Mouse (Mus musculus) megakaryocyte, embryonic 14.5 days (primary cell): ENCODE data around the gene Gstp2. TPM values are rescaled to one million over a fixed set of nuclear protein-coding genes. Genes with fewer than 3 reads are reported as not detected.
A peak's percentile ranks its signal among the peaks of the same experiment; 100 is the strongest.

Experiments
- H3K27me3 ChIP-seq: replicated peaks from 2 replicates; pipeline ENCODE3; 2012; ENCODE audit warnings: inconsistent platforms
- H3K36me3 ChIP-seq: replicated peaks from 2 replicates; pipeline ENCODE3; 2012; ENCODE audit warnings: low read length, inconsistent platforms, mixed read lengths
- H3K4me1 ChIP-seq: 2 replicates; pipeline ENCODE4 v1.6.1; 2012; ENCODE audit warnings: inconsistent platforms
- H3K4me3 ChIP-seq: replicated peaks from 2 replicates; pipeline ENCODE3; 2012; ENCODE audit warnings: moderate library complexity, mild to moderate bottlenecking, inconsistent platforms
- H3K9me3 ChIP-seq: 2 replicates; pipeline ENCODE4 v1.6.1; 2012; ENCODE audit warnings: inconsistent platforms
- FLI1 ChIP-seq: IDR thresholded peaks from 2 replicates; pipeline ENCODE4 v1.6.1; 2012; ENCODE audit warnings: low read length, inconsistent platforms, mixed read lengths
- GATA1 ChIP-seq: IDR thresholded peaks from 3 replicates; pipeline ENCODE4 v1.6.1; 2012; ENCODE audit warnings: mixed read lengths, low read length, inconsistent platforms, borderline replicate concordance
- polyA plus RNA-seq: library from polyadenylated mRNA; stranded (reverse); fragments of >175 nt; gene quantifications from 2 replicates; pipeline ENCODE4 v1.2.3, GENCODE M21; 2012; ENCODE audit warnings: low replicate concordance; ENCODE audit not compliant: insufficient read depth

Gstp2 gene
- polyA plus RNA-seq, 1 experiment, result not detected

- TF ChIP-seq FLI1, result no peak
- no peak for TF ChIP-seq GATA1
- peak overlapping the region; percentile 97 for H3K4me3 ChIP-seq
Observed at GRCm38 (mm10) chr19:4000949-4001525, 44.8 kb downstream of the Gstp2 start.

DNA sequence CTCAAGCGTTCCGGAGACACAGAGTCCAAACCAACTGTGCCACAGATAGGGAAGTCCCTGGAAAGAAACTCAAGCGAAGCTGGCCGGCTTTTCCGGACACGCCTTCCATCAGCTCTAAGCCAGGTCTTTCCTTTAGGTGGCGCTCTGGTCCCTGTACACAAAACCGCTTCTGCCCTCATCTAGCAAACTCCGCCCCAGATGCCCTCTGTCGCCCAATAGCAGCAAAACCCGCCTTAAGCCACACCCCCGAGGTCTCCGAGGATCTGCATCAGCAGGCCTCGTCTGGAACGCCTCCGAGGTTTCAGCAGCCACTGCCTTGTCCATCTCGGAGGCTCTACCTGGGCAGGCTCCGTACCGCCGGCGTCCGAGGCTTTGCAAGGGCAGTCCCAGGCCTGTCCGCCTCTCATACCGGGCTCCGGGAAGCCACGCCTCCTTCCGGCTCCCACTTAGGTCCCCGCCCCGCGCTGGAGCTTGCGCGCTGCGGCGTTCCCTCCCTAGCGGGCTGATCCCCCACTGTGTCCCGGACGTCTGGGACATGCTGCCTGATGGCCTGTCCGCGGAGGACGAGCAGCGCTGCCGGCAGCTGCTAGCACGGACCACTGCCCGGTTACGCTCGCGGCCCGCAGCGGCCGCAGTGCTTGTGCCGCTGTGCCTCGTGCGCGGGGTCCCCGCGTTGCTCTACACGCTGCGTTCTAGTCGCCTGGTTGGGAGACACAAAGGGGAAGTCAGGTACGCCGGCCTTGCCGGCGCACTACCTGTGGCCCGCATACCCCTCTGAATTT, 45.5 kb downstream of the Gstp2 start, which contains the start of the genes Nudt8 and Gm49405:
Nudt8 (plus strand) TSS at position 462 of the 782 bp plus-strand sequence.
Gm49405 (plus strand) TSS at position 508 of the 782 bp plus-strand sequence.
- Histone ChIP-seq H3K36me3 (peaks cover 25% of the 10 kb centered on the region), H3K9me3 (no peaks in the 10 kb centered on the region), H3K27me3 (peaks cover 20% of the 10 kb centered on the region), H3K4me1 (peaks cover 67% of the 10 kb centered on the region), H3K4me3 (peak within 1 kb of the TSS; percentile 97)
- TF ChIP-seq GATA1 (no peak), FLI1 (no peak)

More at GRCm38 (mm10) chr19:4000949-4001525, 44.8 kb downstream of the Gstp2 start:
- no peaks in the 10 kb centered on the region for H3K9me3 ChIP-seq
- H3K4me1 ChIP-seq, result peaks cover 65% of the 10 kb centered on the region
- peaks cover 31% of the 10 kb centered on the region for H3K36me3 ChIP-seq
- peaks cover 14% of the 10 kb centered on the region for H3K27me3 ChIP-seq

- H3K27me3 ChIP-seq, result peaks cover 24% of the 10 kb centered on the region
- H3K4me1 ChIP-seq, result peaks cover 67% of the 10 kb centered on the region
- no peaks in the 10 kb centered on the region for H3K9me3 ChIP-seq
- TF ChIP-seq FLI1, result no peak
- TF ChIP-seq GATA1, result no peak
- H3K36me3 ChIP-seq, result peaks cover 14% of the 10 kb centered on the region
- H3K4me3 ChIP-seq, result peak overlapping the region; percentile 97
Observed at GRCm38 (mm10) chr19:3999121-3999730, 46.6 kb downstream of the Gstp2 start.

- H3K36me3 ChIP-seq, result peaks cover 8% of the 10 kb centered on the region
- TF ChIP-seq FLI1 (no peak), GATA1 (no peak)
- H3K27me3 ChIP-seq, result peaks cover 26% of the 10 kb centered on the region
- no peaks in the 10 kb centered on the region for H3K9me3 ChIP-seq
- no peak overlapping the region for H3K4me3 ChIP-seq
- peaks cover 63% of the 10 kb centered on the region for H3K4me1 ChIP-seq
Observed at GRCm38 (mm10) chr19:3998335-3998734, 47.5 kb downstream of the Gstp2 start.

GRCm38 (mm10) chr19:3997231-3997630, 48.6 kb downstream of the Gstp2 start:
- Histone ChIP-seq H3K36me3 (peaks cover 5% of the 10 kb centered on the region), H3K4me3 (no peak overlapping the region), H3K4me1 (peaks cover 64% of the 10 kb centered on the region), H3K9me3 (no peaks in the 10 kb centered on the region), H3K27me3 (peaks cover 36% of the 10 kb centered on the region)
- no peak for TF ChIP-seq FLI1
- TF ChIP-seq GATA1, result no peak

DNA sequence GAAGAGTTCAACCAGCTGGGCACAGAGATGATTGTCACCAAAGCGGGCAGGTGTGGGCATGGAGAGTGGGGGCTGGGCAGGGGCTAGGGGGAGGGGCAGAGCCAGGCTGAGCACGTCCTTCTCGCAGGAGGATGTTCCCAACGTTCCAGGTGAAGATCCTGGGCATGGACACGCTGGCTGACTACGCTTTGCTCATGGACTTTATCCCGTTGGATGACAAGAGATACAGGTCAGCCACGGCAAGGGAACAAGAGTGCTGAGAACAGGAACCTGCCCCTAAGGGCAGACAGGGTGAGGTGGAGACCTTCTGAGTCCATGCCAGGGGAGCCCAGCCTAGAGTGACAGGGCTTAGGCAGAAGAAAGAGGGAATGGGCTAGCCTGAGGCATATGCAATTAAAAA, 49.1 kb downstream of the Gstp2 start:
- Histone ChIP-seq H3K27me3 (peaks cover 41% of the 10 kb centered on the region), H3K4me1 (peaks cover 65% of the 10 kb centered on the region), H3K9me3 (no peaks in the 10 kb centered on the region), H3K36me3 (peaks cover 3% of the 10 kb centered on the region), H3K4me3 (no peak overlapping the region)
- TF ChIP-seq GATA1, result no peak
- TF ChIP-seq FLI1, result no peak

GRCm38 (mm10) chr19:3996106-3996505, 49.7 kb downstream of the Gstp2 start:
- Histone ChIP-seq H3K4me3 (peak overlapping the region; percentile 18), H3K27me3 (peaks cover 46% of the 10 kb centered on the region), H3K4me1 (peaks cover 59% of the 10 kb centered on the region), H3K36me3 (no peaks in the 10 kb centered on the region), H3K9me3 (no peaks in the 10 kb centered on the region)
- no peak for TF ChIP-seq FLI1
- TF ChIP-seq GATA1, result no peak

DNA sequence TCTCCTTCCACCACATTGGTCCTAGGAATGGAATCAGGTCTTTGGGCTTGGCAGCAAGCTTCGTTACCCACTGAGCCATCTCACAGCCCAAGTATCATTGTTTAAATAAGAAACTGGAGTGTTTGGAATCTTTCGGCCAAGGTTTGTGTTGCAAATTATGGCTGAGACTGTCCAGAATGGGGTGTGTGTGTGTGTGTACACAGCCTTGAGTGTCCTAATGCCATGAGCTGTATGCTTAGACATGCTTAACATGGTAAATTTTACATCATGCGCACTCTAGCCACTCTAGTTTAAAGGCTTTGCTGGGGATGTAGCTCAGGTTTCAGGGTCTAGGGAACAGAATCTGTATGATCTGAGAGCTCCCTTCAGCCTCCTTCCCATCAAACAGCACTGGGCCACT, 50.3 kb downstream of the Gstp2 start:
- Histone ChIP-seq H3K4me3 (no peak overlapping the region), H3K36me3 (no peaks in the 10 kb centered on the region), H3K4me1 (peaks cover 53% of the 10 kb centered on the region), H3K27me3 (peaks cover 52% of the 10 kb centered on the region), H3K9me3 (no peaks in the 10 kb centered on the region)
- no peak for TF ChIP-seq FLI1
- no peak for TF ChIP-seq GATA1

DNA sequence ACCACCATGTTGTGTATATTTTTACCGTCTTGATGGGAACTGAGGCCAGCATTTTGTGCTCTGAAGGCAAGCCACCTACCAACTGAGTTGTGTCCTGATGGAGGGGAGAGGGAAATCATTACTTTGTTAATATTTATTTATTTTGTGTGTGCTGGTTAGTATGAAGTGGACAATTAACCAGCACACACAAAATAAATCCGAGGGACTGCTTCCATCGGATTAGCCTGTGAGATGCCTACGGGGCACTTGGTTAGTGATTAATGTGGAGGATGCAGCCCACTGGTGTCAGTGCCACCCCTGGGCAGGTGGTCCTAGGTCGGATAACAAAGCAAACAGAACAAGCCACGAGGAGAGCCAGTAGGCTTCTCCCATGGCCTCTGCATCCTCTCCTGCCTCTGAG, 50.9 kb downstream of the Gstp2 start:
- no peak for TF ChIP-seq GATA1
- TF ChIP-seq FLI1, result no peak
- H3K9me3 ChIP-seq, result no peaks in the 10 kb centered on the region
- peaks cover 55% of the 10 kb centered on the region for H3K27me3 ChIP-seq
- peaks cover 52% of the 10 kb centered on the region for H3K4me1 ChIP-seq
- H3K36me3 ChIP-seq, result no peaks in the 10 kb centered on the region
- no peak overlapping the region for H3K4me3 ChIP-seq
